Mouse (Mus musculus) cerebellum, adult 2 months (tissue): ENCODE data around the gene Shank1.

Source experiments
- CTCF ChIP-seq: fragments of 200-500 bp; IDR thresholded peaks from 2 replicates; pipeline ENCODE4 v1.5.1; 2011; ENCODE audit warnings: low read depth, mild to moderate bottlenecking, control low read depth, low read length, moderate library complexity, borderline replicate concordance; ENCODE audit not compliant: insufficient read depth
- POLR2A ChIP-seq: fragments of 200-500 bp; IDR thresholded peaks from 2 replicates; pipeline ENCODE4 v1.6.1; 2011; ENCODE audit warnings: low read length, control low read depth, borderline replicate concordance; ENCODE audit not compliant: insufficient read depth

DNA sequence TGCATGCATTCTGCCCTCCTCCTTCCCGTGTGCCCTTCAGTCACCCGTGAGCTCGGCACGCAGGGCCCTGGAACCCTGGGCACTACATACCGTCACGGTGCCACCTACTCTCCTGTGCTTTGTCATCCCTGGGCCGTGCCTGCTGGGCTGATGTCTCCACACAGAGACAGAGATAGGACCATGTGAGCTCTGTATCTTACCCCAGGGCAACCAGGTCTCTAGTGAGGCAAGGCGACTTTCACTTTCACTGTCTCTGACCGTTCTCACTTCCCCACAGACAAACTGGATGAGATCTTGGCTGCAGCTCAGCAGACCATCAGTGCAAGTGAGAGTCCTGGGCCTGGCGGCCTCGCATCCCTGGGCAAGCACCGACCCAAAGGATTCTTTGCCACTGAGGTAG lies 34.6 kb downstream of the Shank1 start:
- no peak for TF ChIP-seq CTCF
- no peak for TF ChIP-seq POLR2A
